Mouse (Mus musculus): ENCODE data around the gene Supt3.

Supt3 gene

DNA sequence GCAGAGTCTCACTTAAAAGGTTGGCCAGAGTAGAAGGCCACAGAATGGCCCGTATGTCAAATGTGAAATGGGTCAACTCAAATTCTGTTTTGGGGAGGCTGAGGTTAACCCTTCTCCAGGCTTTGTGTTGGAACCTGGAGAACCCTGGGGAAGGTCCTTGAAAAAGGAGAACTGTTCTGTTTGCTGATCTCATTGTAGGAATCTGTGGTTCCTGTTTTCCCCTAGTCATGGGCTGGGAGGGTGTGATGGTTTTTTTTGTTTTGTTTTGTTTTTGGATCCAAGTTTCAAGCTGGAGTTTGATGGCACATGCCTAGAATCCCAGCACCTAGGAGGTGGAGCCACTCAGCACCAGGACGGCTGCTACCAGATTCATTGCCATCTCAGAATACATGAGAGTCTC lies 6.2 kb downstream of the Supt3 start:
- no peak for DNase-seq

DNA sequence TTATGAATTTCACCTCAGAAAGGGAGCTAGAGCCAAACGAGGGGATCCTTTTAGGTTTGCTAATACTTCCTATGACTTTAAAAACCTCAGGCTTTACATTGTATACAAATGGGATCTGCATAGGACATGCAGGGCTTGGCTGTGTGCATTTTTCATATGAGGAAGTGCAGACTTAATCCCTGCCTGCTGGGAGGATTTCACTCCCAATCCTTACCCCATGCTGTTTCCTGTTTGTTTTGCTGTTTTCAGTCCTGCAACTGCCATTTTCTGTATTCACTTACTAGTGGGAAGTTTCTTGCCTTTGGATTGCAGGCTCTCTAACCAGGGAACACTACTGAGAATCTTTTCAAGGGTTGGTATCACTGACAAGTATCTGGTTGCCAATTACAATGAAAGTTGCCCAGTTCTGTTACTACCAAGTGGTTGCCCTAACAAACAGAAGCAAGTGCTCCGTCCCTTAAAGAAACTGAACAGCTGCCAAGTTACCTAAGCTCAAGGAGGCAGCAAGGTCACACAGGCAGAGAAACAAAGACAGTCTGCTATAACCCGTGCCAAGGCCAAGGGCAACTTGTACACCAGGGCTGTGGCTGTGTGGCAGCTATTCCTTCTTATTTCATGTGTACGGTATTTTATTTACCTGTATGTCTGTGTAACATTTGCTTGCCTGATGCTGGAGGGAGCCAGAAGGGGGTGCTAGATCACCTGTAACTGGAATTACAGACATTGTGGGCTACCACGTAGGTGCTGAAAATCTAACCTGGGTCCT lies 12.2 kb downstream of the Supt3 start:
- no peak for DNase-seq

DNA sequence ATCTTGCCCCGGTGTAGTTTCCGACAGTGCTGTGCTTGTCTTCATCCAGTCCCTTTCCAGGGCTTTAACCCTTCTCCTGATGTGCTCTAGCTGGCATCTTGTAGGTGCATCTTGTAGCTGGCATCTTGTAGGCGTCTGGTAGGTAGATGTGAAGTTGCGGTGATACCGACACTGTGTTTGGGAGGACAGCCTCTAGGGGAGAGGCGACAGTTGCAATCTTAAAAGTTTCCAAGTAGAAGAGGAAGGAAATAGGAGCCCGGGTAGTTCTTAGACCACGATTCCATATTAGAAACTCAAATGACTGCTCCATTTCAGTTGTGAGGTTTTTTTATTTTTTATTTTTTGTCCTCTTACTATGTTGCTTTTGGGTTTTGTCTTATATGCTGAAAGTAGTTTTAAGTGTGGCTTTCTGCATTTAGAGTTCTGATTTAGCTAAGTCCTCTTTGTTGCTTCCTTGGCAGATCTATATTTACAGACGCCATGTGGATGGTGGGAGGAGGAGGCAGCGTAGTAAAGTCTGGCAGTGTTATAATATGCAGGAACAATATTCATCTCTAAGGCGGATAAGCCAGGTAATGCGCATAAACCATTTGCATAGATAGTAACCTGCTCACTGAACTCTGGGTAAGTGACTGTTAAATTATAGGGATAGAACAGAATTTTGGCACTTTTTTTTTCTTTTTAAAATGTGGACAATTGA lies 15.4 kb downstream of the Supt3 start:
- DNase-seq: no peak

DNA sequence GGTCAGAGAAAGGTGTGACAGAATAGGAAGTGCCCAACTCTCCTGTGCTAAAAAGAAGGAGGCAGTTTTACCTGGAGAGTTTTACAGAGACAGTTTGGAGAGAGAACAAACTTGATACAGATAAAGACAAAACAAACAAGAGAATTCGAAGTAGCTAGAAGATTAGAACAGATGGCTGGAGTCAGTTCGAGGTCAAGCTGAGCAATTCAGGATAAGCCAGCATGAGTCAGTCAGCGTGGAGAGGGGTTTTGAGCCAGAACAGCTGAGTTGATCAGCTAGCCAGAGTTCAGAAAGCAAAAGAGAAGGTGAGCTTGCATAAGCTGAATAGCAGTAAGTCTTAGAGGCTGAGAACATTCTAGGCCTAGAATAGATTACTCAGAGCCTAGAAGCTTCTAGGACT lies 20.4 kb downstream of the Supt3 start:
- no peak for DNase-seq

DNA sequence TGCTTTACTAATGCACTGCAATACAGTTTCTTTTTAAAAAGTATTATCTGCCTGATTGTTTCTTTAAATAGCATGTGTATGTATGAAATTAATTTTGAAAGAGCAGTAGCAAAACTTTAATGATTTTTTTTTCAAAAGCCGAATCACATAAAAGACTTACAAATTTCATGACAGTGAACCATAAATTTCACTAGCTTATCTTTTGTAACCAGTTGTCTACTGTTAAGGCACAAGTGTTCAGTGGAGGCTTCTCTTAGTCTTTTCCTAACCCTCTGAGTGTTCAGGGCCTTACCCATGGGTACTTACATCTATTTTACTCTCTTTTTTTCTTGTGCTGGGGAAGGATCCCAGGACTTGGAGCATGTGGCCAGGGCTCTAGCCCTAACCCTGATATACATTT lies 30.1 kb downstream of the Supt3 start:
- no peak for DNase-seq

DNA sequence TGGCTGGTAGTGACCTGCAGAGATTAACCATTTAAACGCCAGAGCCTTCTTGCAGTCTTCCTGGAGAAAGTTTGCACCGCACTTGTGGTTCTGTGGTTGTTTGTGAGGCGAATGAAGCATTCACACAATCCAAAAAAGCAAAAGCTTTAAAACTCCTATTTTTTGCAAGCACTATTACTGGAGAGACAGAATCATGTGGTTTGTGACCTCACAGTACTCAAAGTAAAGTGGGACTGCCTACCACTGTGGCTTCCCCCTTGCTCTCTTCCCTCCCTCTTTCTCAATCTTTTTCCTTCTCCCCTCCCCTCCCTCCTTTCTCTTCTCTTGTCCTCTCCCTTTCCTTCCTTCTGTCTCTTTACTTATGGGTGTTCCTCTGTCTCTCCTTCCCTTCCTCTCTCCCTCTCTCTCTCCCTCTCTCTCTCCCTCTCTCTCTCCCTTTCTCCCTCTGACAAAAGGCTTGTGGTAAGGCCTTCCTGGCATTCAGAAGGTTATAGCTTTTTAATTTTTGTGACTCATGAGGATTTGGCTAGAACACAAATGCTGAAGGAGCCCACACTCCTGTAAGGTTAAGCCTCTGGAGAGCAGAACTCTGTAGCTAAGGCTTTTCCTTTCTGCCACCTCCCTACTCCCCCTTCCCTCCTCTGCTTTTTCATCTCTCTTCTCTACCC lies 37.7 kb downstream of the Supt3 start, which contains the start of gene Runx2:
Gene Runx2, minus strand, starts transcription at position 290 of the 668 bp plus-strand sequence.
- no peak for DNase-seq

DNA sequence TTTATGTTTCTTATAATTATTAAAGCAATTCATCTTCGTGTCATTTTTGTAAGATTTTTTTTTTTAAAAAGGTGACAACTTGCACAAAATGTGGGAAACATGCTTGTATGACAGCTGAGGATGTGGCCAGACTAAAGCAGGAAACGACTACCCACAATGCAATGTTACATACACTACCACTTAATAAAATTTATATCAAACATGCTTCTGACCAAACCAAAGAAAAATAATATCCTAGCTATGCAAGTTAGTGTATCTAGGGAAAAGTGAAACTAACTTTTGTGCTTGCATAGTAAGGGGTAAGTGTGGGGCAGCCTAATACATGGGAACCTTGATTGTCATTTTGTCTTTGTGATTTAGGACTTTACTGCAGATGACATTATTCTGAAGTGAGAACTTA lies 41.9 kb downstream of the Supt3 start:
- DNase-seq: no peak

DNA sequence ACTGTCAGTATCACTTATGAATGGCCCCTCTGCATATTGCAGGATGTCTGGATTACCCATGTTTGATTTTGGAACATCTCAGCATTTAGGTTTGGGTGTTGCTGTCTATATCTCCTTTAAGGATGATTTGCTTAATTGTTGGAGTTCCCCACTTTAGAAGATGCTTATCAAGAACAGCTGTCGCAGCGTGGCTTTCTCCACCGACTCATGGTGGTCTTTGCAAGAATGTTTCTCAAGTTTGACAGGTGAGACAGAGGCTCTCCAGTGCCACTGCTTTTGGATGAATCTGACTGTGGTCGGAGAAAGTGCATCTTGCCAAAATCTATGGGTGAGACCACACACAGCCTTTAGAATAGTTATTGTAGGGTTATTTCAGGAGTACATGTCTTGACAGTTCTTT lies 42.9 kb downstream of the Supt3 start:
- no peak for DNase-seq

DNA sequence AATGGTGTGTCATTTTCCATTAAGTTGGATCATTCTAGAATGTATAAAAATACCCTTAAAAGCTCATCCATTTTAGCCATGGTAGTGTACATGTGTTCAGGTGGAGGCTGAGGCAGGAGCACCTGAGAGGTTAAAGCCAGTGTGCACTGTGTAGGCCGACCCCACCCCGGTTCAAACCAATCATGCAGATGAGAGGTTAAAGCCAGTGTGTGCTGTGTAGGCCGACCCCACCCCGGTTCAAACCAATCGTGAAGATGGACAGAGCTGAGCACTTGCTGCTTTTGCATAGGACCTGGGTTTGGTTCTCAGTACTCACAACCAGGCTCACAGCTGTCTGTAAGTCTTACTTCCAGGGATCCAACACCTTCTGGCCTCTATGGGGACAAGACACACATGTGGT lies 45.0 kb downstream of the Supt3 start:
- no peak for DNase-seq

DNA sequence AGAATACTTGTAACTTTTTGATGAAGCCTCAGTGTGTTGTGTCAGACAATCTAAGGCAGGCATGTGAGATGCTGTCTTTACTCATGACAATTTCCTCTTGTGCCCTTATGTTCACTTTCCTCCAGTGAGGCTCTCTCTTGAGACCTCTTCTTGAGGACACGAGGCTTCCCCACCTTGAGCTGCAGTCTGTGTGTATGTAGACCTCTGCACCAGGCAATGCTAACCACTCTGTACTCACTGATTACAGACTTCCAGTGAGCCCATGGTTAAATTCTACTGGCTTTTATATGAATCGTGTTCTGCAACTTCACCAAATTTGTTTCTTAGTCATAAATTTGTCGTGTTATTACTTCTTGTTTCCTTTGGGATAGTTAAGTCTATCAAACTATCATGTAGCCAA lies 50.2 kb downstream of the Supt3 start:
- DNase-seq: no peak

DNA sequence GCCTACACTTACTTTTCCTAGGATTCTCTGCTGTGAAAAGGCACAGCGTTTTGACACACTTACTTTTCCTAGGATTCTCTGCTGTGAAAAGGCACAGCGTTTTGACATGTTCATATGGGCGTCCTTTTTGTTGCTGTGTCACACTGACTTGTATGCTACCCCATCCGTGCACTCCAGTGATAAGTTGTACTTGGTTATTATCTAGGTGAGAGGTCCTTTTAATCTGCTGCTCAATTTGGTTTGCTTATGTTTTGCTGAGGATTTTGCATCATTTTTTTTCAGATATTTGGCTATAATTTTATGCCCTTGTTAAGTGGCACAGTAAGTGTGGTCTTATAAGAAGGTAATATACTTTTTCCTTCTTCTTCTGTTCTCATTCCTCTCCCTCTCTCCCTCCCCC lies 51.0 kb downstream of the Supt3 start:
- no peak for DNase-seq

DNA sequence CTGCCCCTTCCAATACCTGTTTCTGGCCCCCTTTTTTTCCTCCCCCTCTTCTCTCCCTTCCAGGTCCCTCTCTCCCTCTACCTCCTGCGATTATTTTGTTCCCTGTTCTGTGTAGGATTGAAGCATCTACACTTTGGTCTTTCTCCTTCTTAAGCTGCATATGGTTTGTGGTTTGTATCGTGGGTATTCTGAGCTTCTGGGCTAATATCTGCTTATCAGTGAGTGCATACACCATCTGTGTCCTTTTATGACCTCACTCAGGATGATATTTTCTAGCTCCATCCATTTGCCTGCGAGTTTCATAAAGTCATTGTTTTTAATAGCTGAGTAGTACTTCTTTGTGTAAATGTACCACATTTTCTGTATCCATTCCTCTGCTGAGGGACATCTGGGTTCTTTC lies 52.6 kb downstream of the Supt3 start:
- no peak for DNase-seq

DNA sequence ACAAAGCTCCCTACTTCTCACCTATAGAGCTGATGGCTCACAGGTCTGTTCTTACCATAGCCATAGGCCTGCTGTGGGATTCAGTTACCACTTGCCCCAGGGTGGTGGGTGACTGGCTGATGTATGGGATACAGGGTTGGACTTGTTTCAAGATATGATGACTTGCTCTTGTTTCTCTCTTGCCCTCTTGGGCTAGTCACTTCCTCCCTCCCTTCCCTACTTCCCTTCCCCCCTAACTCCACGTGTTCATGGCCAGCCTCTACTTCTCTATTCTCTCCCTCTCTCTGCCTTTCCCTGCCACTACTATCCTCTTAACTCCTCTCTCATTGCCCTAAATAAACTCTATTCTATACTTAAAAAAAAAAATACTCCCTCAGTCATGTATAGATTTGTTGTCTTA lies 54.2 kb downstream of the Supt3 start:
- DNase-seq: no peak

DNA sequence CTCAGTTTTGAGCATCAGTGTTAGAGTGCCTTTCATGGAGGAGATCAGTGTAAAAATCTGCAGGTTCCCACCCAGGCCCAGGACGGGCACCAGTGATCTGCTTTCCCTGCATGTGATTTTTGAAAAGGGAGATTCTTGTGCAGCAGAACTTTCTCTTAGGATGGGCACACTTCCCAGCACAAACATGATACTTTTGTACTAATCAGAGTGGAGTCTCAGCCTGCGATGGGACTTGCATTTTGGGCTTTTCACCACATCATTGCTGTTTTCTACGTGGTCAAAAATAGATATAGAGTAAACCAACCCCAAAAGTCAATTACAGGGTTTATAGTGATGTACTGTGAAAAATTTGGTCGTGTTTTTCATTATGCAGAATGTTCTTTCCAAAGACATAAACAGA lies 65.2 kb downstream of the Supt3 start:
- DNase-seq: no peak

DNA sequence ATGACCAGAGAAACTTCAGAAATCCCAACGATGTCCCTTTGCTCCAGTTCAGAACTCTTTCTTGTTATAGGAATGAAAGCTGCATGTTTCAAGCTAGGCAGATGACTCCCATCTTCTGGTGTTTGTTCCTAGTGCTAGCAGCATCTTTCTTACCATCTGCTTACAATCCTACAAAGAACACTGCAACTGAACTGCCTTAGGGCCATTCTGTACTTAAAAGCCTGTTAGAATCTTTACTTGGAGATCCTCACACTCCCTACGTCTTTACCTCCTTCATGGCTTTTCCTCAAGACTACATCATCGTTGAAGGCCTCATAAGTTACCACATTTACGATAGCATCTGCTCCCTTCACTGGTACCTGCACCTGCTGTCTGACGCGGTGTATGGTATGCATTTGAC lies 86.2 kb downstream of the Supt3 start:
- DNase-seq: no peak

DNA sequence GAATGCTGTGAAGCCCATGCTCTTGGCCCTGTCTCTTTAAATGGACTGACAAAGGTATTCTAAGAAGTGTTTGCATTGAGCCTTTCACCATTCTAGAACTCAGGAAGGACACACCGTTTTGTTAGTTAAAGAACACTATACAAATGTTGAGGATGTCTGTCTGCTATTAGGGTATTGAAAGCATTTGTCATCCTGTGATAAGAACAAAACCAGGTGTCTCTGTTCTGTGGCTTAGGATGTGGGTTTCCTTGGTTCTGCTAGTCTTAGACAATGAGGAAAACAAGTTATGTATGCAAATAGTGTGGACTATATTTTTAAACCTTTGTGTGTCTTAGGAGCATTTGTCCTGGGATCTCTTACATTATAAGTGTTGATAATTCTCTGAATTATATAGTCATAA lies 116.6 kb downstream of the Supt3 start:
- DNase-seq: no peak

DNA sequence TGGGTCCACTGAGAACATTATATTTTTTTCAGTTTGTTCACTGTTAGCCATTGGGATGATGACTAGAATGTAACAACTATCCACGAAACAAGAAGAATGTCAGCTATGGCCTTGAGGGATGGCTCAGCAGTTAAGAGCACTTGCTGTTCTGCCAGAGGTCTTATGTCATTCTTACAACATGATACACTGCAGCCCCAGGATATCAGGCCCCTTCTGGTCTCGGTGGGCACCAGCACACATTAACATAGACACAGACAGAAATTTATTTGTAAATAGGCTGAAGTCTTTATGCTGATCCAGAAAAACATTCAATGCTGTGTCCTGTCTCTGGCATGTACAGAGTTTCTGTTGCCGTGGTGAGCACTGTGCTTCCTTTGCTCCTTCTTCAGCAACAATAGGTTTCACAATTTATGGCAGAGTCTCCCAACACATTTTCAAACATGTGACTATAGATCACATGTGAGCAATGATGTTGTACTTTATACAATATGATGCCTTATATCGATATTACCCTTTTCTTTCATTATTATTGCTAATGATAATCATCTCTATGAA lies 166.7 kb downstream of the Supt3 start:
- no peak for DNase-seq

DNA sequence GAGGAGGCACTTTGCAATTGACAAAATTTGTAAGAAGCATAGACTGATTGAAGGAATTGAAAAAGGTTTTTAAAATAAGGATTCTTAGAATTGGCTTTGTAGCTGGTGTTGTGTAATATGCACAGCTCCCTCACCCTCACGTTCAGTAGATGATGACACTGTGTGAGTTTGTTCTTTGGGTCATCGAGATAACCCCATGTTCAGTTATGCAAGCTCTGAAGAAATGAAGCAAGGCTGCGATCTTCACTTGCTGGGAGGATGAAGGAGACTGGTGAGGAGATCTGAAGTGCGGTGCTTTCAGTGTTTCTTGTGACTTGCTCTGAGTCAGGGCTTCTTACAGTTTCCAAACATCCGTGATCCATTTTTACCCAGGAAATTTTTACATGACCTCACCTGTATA lies 168.4 kb downstream of the Supt3 start:
- no peak for DNase-seq

DNA sequence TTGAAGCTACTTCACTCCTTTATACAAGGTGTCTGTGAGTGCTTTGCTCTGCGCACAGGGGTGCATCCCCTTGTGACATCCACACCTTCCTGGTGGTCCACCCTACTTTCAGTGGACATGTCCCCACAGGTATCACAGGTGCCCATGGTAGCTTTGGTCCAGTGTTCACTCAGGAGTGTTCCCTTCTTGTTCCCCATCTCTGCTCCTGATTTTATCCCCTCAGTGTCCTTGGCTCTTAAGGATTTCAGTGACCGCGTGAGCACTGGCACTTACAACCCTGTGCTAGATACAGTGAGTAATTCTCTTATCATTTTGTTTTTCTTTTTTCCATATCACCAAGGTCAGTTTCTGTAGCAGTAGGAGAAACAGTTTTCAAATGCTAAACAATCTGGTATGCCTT lies 171.4 kb downstream of the Supt3 start:
- DNase-seq: no peak

DNA sequence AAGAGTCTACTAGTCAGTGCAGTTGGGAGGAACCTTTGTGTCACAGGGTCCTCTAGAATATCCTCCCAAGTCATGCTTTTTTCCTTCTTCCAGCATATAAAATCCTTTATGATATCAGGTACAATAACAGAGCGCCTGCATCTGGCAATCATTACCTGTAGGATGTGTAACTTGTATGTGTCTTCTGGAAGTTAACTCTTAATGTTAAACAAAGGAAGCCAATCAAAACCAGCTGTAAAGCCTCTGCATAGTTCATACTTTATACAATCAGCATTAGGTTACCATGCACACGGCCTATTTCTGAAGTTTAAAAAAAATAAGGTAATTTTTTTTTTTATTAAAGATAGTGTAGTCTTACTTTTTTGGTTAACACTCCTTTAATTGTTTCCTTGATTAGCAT lies 179.7 kb downstream of the Supt3 start:
- DNase-seq: no peak

DNA sequence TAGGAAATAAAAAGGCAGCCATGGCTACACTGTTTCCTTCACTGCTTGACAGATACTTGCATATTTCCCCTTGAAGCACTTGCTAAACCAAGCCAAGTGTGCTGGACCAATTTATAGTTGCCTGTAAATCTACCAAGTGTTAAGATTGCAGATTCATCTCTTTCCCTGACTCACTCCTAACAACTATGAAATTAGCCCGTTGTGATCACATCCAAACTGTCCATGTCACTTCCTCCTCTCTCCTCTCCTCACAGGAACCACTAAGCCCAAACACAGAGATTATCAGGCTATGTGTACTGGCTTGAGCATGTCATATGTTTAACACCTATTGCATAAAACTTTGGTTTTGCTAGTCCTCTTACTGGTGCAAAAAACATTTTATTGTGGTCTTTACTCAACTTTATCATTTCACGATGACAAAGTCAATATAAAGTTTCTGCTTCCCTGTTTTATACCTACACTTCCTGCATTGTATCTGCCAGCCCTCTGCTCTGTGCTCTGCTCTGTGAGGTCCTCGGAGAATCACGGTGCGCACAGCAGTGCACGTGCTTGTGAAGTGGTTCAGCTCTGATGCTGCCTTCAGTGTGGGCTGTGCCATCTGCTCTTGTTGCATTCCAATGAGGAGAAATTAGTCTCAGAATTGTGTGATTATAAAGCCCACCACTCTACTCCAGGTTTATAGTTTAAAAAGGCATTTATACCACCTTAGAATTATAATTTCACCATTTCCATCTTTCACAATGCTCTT lies 186.3 kb downstream of the Supt3 start:
- DNase-seq: no peak

DNA sequence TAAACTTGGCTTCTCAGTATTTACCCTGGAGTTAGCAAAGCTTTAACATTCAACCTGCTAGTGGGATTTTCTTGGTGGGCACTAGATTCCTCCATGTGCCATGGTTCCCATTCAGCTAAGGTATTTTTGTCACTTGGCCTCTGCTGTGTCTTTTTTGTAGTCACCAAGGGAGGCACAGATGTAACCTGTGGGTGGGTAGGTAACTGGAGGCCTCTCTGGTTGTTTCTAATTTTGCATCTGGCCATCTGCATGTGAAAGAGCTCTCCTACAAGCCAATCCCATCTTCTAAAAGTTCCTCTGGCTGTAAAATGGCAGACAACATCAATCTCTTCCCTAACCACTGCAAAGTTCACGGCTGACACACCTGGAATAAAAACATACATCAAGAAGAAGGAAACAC lies 190.2 kb downstream of the Supt3 start:
- DNase-seq: no peak

DNA sequence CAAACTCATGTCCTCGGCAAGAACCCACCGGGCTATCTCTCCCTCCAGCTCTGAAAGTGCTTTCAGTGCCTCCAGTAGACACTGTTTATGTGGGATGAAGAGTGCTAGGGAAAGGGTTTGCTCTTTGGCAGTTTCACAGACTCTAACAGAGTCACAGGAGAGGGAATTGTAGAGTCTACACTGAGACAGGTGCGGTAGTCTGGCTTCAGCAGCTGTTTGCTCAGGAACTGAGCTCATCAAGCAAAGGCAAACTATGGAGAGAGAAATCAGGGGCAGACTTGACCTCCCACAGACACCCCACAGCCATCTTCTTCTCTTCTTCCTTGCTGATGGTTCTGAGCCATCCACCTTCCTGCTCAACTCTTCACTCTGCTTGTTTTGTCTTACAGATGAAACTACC lies 193.3 kb downstream of the Supt3 start:
- no peak for DNase-seq
